Comparison of ENCODE assay signal across 10 mouse cellular contexts in the genomic region with DNA sequence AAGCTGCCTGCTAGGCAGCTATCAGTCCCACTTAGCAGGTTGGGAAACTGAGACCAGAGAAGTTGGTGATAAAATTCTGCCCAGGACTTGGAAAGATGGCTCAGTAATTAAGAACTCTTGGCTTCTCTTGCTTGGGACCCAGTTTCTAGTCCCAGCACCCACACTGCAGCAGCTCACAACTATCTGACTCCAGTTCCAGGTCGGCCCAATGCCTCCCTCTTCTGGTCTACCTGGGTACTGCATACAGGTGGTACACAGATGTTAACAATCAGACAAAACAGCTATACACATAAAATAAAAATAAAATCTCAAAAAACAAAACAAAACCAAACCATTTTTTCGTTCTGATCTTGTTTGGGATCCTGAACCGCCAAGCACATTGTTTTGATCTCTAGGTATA. TPM values are rescaled to one million over a fixed set of nuclear protein-coding genes. Genes with fewer than 3 reads are reported as not detected.
DNase-seq lines count a peak whose midpoint lies in the region; ATAC-seq and TF ChIP-seq lines count a peak whose summit lies in the region.
"Had no signal": no experiment of that assay in that cellular context is flagged by ENCODE, and none has a peak within 500 bp of the region (broad histone marks: within the 10 kb centered on the region; RNA-seq: fewer than 3 reads in every experiment).

No protein-coding gene starts in this region.

- peaks cover 1% of the 10 kb centered on the region; the same call in 1 of the 2 replicates for H3K36me3 ChIP-seq in splenic B cell, adult 2 months (ENCODE audit: control insufficient read depth, insufficient read depth, low read length, poor library complexity, severe bottlenecking)
- H3K36me3 ChIP-seq in forebrain, embryonic 13.5 days (ENCODE audit: poor library complexity, severe bottlenecking), result peaks cover 92% of the 10 kb centered on the region

- no peaks in the 10 kb centered on the region for H3K4me1 ChIP-seq in forebrain, embryonic 13.5 days
- H3K4me1 ChIP-seq: embryonic facial prominence, embryonic 15.5 days; limb, embryonic 15.5 days had no signal

- TF ChIP-seq CTCF in left cerebral cortex, adult 2 months (IDR thresholded peaks at IDR 0.05), result peak; percentile 61

- intact Hi-C loops in left cerebral cortex, adult 2 months (cut with DNase I), result no loop called here

- no peak for ATAC-seq in frontal cortex, adult (ENCODE audit: low TSS enrichment)
- no peak for ATAC-seq in forebrain, embryonic 13.5 days

- H3K4me3 ChIP-seq in left cerebral cortex, adult 2 months, result no peak overlapping the region
- no peak overlapping the region for H3K4me3 ChIP-seq in forebrain, embryonic 13.5 days
- H3K4me3 ChIP-seq: embryonic facial prominence, embryonic 15.5 days; limb, embryonic 15.5 days had no signal

- H3K27ac ChIP-seq in left cerebral cortex, adult 2 months, result no peak overlapping the region
- H3K27ac ChIP-seq in forebrain, embryonic 13.5 days, result no peak overlapping the region
- H3K27ac ChIP-seq: embryonic facial prominence, embryonic 15.5 days; limb, embryonic 15.5 days had no signal

- DNase-seq in left cerebral cortex, adult 2 months (ENCODE audit: extremely low spot score in 1 of 2, low spot score in 2 of 2), result no peak
- DNase-seq in left cerebral cortex, adult 11 months (ENCODE audit: low spot score), result no peak
- DNase-seq in R1 (ENCODE audit: low read depth, low spot score), result peak; percentile 80
- peak; percentile 34 to 77 for DNase-seq in kidney, postnatal 36 days
- DNase-seq in splenic B cell, adult 2 months (ENCODE audit: low read depth, low spot score), result peak; percentile 73
- no peak for DNase-seq in urinary bladder, adult 2 months (ENCODE audit: low spot score)

- H3K9ac ChIP-seq in forebrain, embryonic 13.5 days, result no peak overlapping the region
- H3K9ac ChIP-seq: embryonic facial prominence, embryonic 15.5 days; limb, embryonic 15.5 days had no signal

- no peaks in the 10 kb centered on the region for H3K27me3 ChIP-seq in splenic B cell, adult 2 months (ENCODE audit: control insufficient read depth, insufficient read depth, low read length, poor library complexity, severe bottlenecking)
- no peaks in the 10 kb centered on the region for H3K27me3 ChIP-seq in forebrain, embryonic 13.5 days
- H3K27me3 ChIP-seq: embryonic facial prominence, embryonic 15.5 days; limb, embryonic 15.5 days had no signal

- H3K4me2 ChIP-seq in forebrain, embryonic 13.5 days, result no peak overlapping the region
- H3K4me2 ChIP-seq: embryonic facial prominence, embryonic 15.5 days; limb, embryonic 15.5 days had no signal

- WGBS in forebrain, embryonic 13.5 days, result 57% methylated on average over 3 of the region's 3 CpGs

- H3K9me3 ChIP-seq in forebrain, embryonic 13.5 days (replicated peaks), result no peaks in the 10 kb centered on the region
- H3K9me3 ChIP-seq: embryonic facial prominence, embryonic 15.5 days; limb, embryonic 15.5 days had no signal

RNA-seq across cellular contexts. Expression of a gene that starts 10.3 kb away (rescaled TPM):
- total RNA-seq in left cerebral cortex, adult 2 months (2021), result 10 to 100 TPM; 45.5 to 54.9 TPM
- polyA plus RNA-seq in forebrain, embryonic 13.5 days (2015; fragmentation: Nextera tagmentation; extraction: Ambion mirVana), result 69.8 and 79.8 TPM in 2 replicates
- polyA plus RNA-seq in urinary bladder, adult 2 months (2012; rRNA removed), result 15.1 and 23.2 TPM in 2 replicates

RNA-seq across cellular contexts. Expression of a gene that starts 26.3 kb away (rescaled TPM):
- total RNA-seq in left cerebral cortex, adult 2 months (2021), result under 1 TPM in 1 of 2 experiments, not detected in 1; 0.70 TPM
- 1.5 and 1.6 TPM in 2 replicates for polyA plus RNA-seq in forebrain, embryonic 13.5 days (2015; fragmentation: Nextera tagmentation; extraction: Ambion mirVana)
- 20.2 and 22.4 TPM in 2 replicates for polyA plus RNA-seq in urinary bladder, adult 2 months (2012; rRNA removed)

RNA-seq across cellular contexts. Expression of a gene that starts 35.9 kb away (rescaled TPM):
- total RNA-seq in left cerebral cortex, adult 2 months (2021), result 100 to 1,000 TPM in 1 of 2 experiments, 10 to 100 TPM in 1; 97.4 to 102 TPM
- 26.0 TPM in 2 replicates for polyA plus RNA-seq in forebrain, embryonic 13.5 days (2015; fragmentation: Nextera tagmentation; extraction: Ambion mirVana)
- 71.5 and 88.1 TPM in 2 replicates for polyA plus RNA-seq in urinary bladder, adult 2 months (2012; rRNA removed)

Comparison
In these comparisons a context has a peak if more than half of its experiments do, and no peak if none do; other contexts are left out.
1. DNase-seq: peak in R1 (single experiment), kidney, postnatal 36 days (2 of 2) and splenic B cell, adult 2 months (single experiment); none in left cerebral cortex, adult 2 months (0 of 2), left cerebral cortex, adult 11 months (single experiment) and urinary bladder, adult 2 months (single experiment).